Mouse (Mus musculus) olfactory bulb, adult 2 months (tissue): ENCODE measurements at regions not wholly inside any gene's neighbourhood (a gene's known extent, or its start where the extent isn't known, plus 50 kb on each side); places are given as distances from the start of the nearest gene placed in this dataset.

Experiments used
- H3K27ac ChIP-seq: fragments of 200-500 bp; 2 replicates; pipeline ENCODE4 v1.5.1; 2012; ENCODE audit warnings: low read depth, low read length; ENCODE audit not compliant: insufficient read depth
- H3K4me1 ChIP-seq: fragments of 200-500 bp; 2 replicates; pipeline ENCODE4 v1.6.1; 2012; ENCODE audit warnings: low read length; ENCODE audit not compliant: control insufficient read depth, insufficient read depth
- H3K4me3 ChIP-seq: fragments of 200-500 bp; 2 replicates; pipeline ENCODE4 v1.5.1; 2012; ENCODE audit warnings: mild to moderate bottlenecking, low read depth, low read length, moderate library complexity; ENCODE audit not compliant: insufficient read depth
- CTCF ChIP-seq: fragments of 200-500 bp; IDR thresholded peaks from 2 replicates; pipeline ENCODE4 v1.5.1; 2012; ENCODE audit warnings: low read depth, mild to moderate bottlenecking, low read length, moderate library complexity; ENCODE audit not compliant: insufficient read depth
- POLR2A ChIP-seq: fragments of 200-500 bp; IDR thresholded peaks from 2 replicates; pipeline ENCODE4 v1.6.1; 2012; ENCODE audit warnings: mild to moderate bottlenecking, low read depth, low read length, moderate library complexity; ENCODE audit not compliant: insufficient read depth
- WGBS: fragments of 180-500 bp; shearing (Covaris S2); methylation state at CpG from one replicate; pipeline ENCODE4 v1.1.7; 2018; 5-methylcytosine and 5-hydroxymethylcytosine counted together

- Histone ChIP-seq H3K4me3 (no peak overlapping the region), H3K27ac (no peak overlapping the region), H3K4me1 (no peaks in the 10 kb centered on the region)
- TF ChIP-seq CTCF (no peak), POLR2A (no peak)
- WGBS, result 80% methylated on average over 8 of the region's 8 CpGs
These were observed 544.7 kb downstream of the Arl4a start for GRCm38 (mm10) chr12:39493114-39493513.

GRCm38 (mm10) chr12:39472984-39473383 lies 564.8 kb downstream of the Arl4a start:
- TF ChIP-seq POLR2A (no peak), CTCF (no peak)
- H3K27ac ChIP-seq, result no peak overlapping the region
- H3K4me3 ChIP-seq, result no peak overlapping the region
- no peaks in the 10 kb centered on the region for H3K4me1 ChIP-seq
